Mouse (Mus musculus): ENCODE data around the gene Iqcn.

Iqcn gene

GRCm38 (mm10) chr8:70682692-70683091 is 20.6 kb upstream of the Iqcn start:
- Histone ChIP-seq H3K27me3 (ENCODE audit: insufficient read depth, low read length) (no peaks in the 10 kb centered on the region), H3K36me3 (ENCODE audit: insufficient read depth, low read length) (peaks cover 39% of the 10 kb centered on the region), H3K4me3 (replicated peaks; ENCODE audit: low read length) (peak overlapping the region; percentile 37; the same call in 1 of the 2 replicates), H3K4me1 (replicated peaks; ENCODE audit: low read depth, low read length) (peaks cover 80% of the 10 kb centered on the region), H3K9me3 (ENCODE audit: low read length) (no peaks in the 10 kb centered on the region)
- TF ChIP-seq CTCF (conservative IDR thresholded peaks at IDR 0.05; ENCODE audit: low read length) (no peak), NANOG (IDR thresholded peaks at IDR 0.05; ENCODE audit: borderline replicate concordance, low read length) (no peak), POU5F1 (IDR thresholded peaks at IDR 0.05; ENCODE audit: borderline replicate concordance, low read length) (no peak)

DNA sequence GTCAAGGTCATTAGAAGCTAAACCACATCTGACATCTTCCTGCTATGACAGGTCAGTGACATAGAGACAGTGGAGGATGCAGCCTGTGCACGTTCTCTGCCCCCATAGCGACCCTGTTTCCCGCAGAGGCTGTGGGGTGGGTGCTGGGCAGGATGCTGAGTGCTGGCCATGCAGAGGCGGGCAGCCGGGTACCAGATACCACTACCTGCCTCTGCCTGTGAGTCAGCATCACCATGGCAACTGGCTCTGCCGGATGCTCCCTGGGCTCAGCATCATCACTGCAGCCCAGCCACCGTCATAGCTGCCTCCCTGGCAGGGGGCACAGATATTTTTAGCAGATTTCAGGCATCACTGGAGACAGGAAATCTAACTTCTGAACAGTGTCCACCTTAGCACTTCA is 19.0 kb upstream of the Iqcn start:
- TF ChIP-seq CTCF (conservative IDR thresholded peaks at IDR 0.05; ENCODE audit: low read length) (no peak), POU5F1 (IDR thresholded peaks at IDR 0.05; ENCODE audit: borderline replicate concordance, low read length) (no peak), NANOG (IDR thresholded peaks at IDR 0.05; ENCODE audit: borderline replicate concordance, low read length) (no peak)
- Histone ChIP-seq H3K27me3 (ENCODE audit: insufficient read depth, low read length) (no peaks in the 10 kb centered on the region), H3K4me3 (replicated peaks; ENCODE audit: low read length) (no peak overlapping the region), H3K36me3 (ENCODE audit: insufficient read depth, low read length) (peaks cover 35% of the 10 kb centered on the region), H3K9me3 (ENCODE audit: low read length) (no peaks in the 10 kb centered on the region), H3K4me1 (replicated peaks; ENCODE audit: low read depth, low read length) (peaks cover 73% of the 10 kb centered on the region)

DNA sequence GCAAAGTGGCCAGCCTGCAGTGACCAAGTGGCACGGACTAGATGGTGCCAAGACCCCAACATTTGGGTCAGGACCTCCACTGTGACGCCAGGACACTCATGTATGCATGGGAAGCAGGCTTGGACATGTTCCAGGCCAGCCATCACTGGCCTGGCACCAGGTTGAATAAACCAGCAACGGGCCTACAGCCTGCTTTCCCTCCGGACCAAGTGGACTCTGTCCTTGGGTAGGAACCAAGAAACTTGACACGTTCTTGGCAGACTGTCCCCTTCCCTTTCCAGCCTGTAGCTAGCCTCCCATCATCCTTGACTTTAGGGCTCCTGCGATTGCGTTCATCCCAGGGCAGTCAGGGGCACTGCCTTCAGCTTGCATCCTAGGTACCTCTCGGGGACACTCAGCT is 15.7 kb upstream of the Iqcn start:
- Histone ChIP-seq H3K4me3 (replicated peaks; ENCODE audit: low read length) (no peak overlapping the region), H3K36me3 (ENCODE audit: insufficient read depth, low read length) (peaks cover 27% of the 10 kb centered on the region), H3K27me3 (ENCODE audit: insufficient read depth, low read length) (no peaks in the 10 kb centered on the region), H3K4me1 (replicated peaks; ENCODE audit: low read depth, low read length) (peaks cover 68% of the 10 kb centered on the region), H3K9me3 (ENCODE audit: low read length) (no peaks in the 10 kb centered on the region)
- TF ChIP-seq POU5F1 (IDR thresholded peaks at IDR 0.05; ENCODE audit: borderline replicate concordance, low read length), result no peak
- no peak for TF ChIP-seq NANOG (IDR thresholded peaks at IDR 0.05; ENCODE audit: borderline replicate concordance, low read length)
- no peak for TF ChIP-seq CTCF (conservative IDR thresholded peaks at IDR 0.05; ENCODE audit: low read length)

DNA sequence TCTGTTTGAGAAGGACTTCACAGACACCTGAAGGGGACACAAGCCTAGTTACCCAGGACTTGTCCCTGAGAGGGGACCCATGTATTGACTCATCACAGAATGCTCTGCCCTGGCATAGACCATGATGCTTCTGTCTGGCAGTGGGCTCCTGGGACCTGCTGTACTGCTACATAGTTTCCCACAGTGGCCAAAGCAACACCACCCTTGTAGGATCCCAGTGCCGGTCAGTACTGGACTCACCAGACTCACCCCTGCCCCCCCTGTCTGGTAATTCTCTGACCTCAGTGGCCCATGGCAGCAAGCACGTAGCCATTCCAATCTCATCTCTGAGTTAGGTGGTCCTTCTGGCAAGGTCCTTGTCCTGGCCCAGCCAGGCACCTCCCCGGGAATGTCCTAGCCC is 15.1 kb upstream of the Iqcn start:
- Histone ChIP-seq H3K36me3 (ENCODE audit: insufficient read depth, low read length) (peaks cover 27% of the 10 kb centered on the region), H3K27me3 (ENCODE audit: insufficient read depth, low read length) (no peaks in the 10 kb centered on the region), H3K4me1 (replicated peaks; ENCODE audit: low read depth, low read length) (peaks cover 69% of the 10 kb centered on the region), H3K9me3 (ENCODE audit: low read length) (no peaks in the 10 kb centered on the region), H3K4me3 (replicated peaks; ENCODE audit: low read length) (no peak overlapping the region)
- no peak for TF ChIP-seq POU5F1 (IDR thresholded peaks at IDR 0.05; ENCODE audit: borderline replicate concordance, low read length)
- no peak for TF ChIP-seq NANOG (IDR thresholded peaks at IDR 0.05; ENCODE audit: borderline replicate concordance, low read length)
- no peak for TF ChIP-seq CTCF (conservative IDR thresholded peaks at IDR 0.05; ENCODE audit: low read length)

- Histone ChIP-seq H3K4me3 (replicated peaks; ENCODE audit: low read length) (no peak overlapping the region), H3K27me3 (ENCODE audit: insufficient read depth, low read length) (no peaks in the 10 kb centered on the region), H3K9me3 (ENCODE audit: low read length) (no peaks in the 10 kb centered on the region), H3K36me3 (ENCODE audit: insufficient read depth, low read length) (peaks cover 27% of the 10 kb centered on the region), H3K4me1 (replicated peaks; ENCODE audit: low read depth, low read length) (peaks cover 71% of the 10 kb centered on the region)
- TF ChIP-seq NANOG (IDR thresholded peaks at IDR 0.05; ENCODE audit: borderline replicate concordance, low read length), result no peak
- no peak for TF ChIP-seq POU5F1 (IDR thresholded peaks at IDR 0.05; ENCODE audit: borderline replicate concordance, low read length)
- TF ChIP-seq CTCF (conservative IDR thresholded peaks at IDR 0.05; ENCODE audit: low read length), result no peak
These were observed 13.3 kb upstream of the Iqcn start for GRCm38 (mm10) chr8:70689892-70690390.

- Histone ChIP-seq H3K4me1 (replicated peaks; ENCODE audit: low read depth, low read length) (peaks cover 77% of the 10 kb centered on the region), H3K36me3 (ENCODE audit: insufficient read depth, low read length) (peaks cover 26% of the 10 kb centered on the region), H3K9me3 (ENCODE audit: low read length) (no peaks in the 10 kb centered on the region), H3K27me3 (ENCODE audit: insufficient read depth, low read length) (no peaks in the 10 kb centered on the region), H3K4me3 (replicated peaks; ENCODE audit: low read length) (peak overlapping the region; percentile 79)
- no peak for TF ChIP-seq NANOG (IDR thresholded peaks at IDR 0.05; ENCODE audit: borderline replicate concordance, low read length)
These were observed 12.0 kb upstream of the Iqcn start for GRCm38 (mm10) chr8:70691230-70691629.

GRCm38 (mm10) chr8:70691727-70692231 is 11.5 kb upstream of the Iqcn start:
- H3K4me3 ChIP-seq (replicated peaks; ENCODE audit: low read length), result peak overlapping the region; percentile 79
- no peak for TF ChIP-seq POU5F1 (IDR thresholded peaks at IDR 0.05; ENCODE audit: borderline replicate concordance, low read length)
- no peak for TF ChIP-seq NANOG (IDR thresholded peaks at IDR 0.05; ENCODE audit: borderline replicate concordance, low read length)
- TF ChIP-seq CTCF (conservative IDR thresholded peaks at IDR 0.05; ENCODE audit: low read length), result no peak
- H3K9me3 ChIP-seq (ENCODE audit: low read length), result no peaks in the 10 kb centered on the region
- peaks cover 74% of the 10 kb centered on the region for H3K4me1 ChIP-seq (replicated peaks; ENCODE audit: low read depth, low read length)
- peaks cover 21% of the 10 kb centered on the region for H3K36me3 ChIP-seq (ENCODE audit: insufficient read depth, low read length)
- H3K27me3 ChIP-seq (ENCODE audit: insufficient read depth, low read length), result no peaks in the 10 kb centered on the region

DNA sequence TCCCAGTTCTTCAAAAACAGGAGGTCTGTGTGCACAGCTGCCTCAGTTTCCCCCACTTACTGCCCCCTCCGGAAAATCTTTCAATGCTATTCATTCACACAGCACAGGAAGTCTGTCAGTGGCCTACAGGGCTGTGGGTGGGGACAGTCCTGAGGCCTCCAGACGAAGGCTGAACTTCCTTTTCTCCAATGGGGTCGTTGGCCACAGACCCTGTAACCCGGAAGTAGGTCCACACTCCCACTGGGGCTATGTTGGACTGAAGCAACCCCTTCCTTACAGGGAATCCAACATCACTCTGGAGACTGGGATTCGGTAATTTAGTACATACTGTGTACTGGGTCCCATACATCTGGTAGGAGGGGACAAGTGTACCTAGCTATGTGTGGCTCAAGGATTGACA is 9.6 kb upstream of the Iqcn start:
- H3K4me3 ChIP-seq (replicated peaks; ENCODE audit: low read length), result peak overlapping the region; percentile 35
- H3K4me1 ChIP-seq (replicated peaks; ENCODE audit: low read depth, low read length), result peaks cover 78% of the 10 kb centered on the region
- peaks cover 8% of the 10 kb centered on the region for H3K36me3 ChIP-seq (ENCODE audit: insufficient read depth, low read length)
- no peaks in the 10 kb centered on the region for H3K9me3 ChIP-seq (ENCODE audit: low read length)
- H3K27me3 ChIP-seq (ENCODE audit: insufficient read depth, low read length), result no peaks in the 10 kb centered on the region
- no peak for TF ChIP-seq CTCF (conservative IDR thresholded peaks at IDR 0.05; ENCODE audit: low read length)
- no peak for TF ChIP-seq POU5F1 (IDR thresholded peaks at IDR 0.05; ENCODE audit: borderline replicate concordance, low read length)
- TF ChIP-seq NANOG (IDR thresholded peaks at IDR 0.05; ENCODE audit: borderline replicate concordance, low read length), result no peak
